Mouse (Mus musculus): Measurements from ENCODE around the gene Megf6. TPM values are rescaled to one million over a fixed set of nuclear protein-coding genes. Genes with fewer than 3 reads are reported as not detected.

The Megf6 gene
- total RNA-seq, 1 experiment = 5.6 TPM

DNA sequence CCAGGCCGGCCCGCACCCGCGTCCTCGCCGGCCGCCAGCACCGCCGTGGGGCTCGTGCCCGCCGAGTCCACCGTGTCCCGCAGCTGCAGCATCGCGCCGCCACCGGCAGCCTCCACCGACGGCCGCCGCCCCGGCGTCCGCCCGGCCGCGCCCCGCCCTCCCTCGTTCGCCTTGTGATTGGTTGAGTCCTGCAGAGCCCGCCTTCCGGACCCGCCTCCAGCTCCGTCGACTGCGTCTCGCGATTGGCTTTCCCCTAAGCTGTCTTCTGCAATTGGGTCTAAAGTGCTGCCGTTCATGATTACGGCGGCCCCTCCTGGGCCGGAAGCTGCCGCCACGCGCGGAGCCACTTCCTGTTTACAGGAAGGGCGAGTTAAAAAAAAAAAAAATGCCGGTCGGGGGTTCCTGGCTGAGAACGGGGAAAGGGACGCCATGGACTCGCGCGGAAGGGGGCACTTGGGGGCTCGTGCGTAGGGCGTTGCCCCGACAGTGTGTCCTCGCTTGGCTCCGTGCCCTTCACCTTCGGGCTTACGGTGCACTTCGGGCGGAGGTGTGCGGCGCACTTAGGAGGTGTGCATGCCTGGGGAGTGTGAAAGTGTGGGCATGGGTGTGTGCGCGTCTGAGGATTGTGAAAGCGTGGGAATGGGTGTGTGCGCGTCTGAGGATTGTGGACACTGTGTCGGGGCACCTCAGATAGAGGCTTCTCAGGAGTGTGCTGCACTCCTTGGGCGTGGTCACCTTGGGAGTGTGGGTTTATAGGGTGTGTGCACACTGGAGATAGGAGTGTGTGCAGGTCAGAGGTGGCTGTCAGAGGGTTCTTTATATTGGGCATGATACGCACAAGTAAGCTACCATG lies 9.8 kb upstream of the Megf6 start, which contains the start of gene Tprgl:
Tprgl (minus strand) TSS at position 129 of the 853 bp plus-strand sequence.
- Histone ChIP-seq H3K4me1 (ENCODE audit: control insufficient read depth in 2 of 2, insufficient read depth in 2 of 2, low read length in 2 of 2, poor library complexity in 1 of 2) (peaks cover 0 to 6% of the 10 kb centered on the region in 2 experiments; a peak in 1 of 4 replicates), H3K9me3 (ENCODE audit: control insufficient read depth, insufficient read depth, low read depth, low read length) (no peaks in the 10 kb centered on the region)
- DNase-seq (ENCODE audit: low read depth, low spot score) = peak; percentile 86

GRCm38 (mm10) chr4:154163296-154163695 lies 7.2 kb upstream of the Megf6 start:
- in situ Hi-C loops (cut with MboI; ENCODE audit: low sequenced_read_pairs in 2 of 2, unreplicated experiment in 2 of 2) = loop anchor here in 1 of 2 experiments (5.0 kb wide), 1 partner anchor 44 kb away; no protein-coding TSS in a partner anchor
- Histone ChIP-seq H3K4me3 (ENCODE audit: insufficient read depth in 1 of 2, low read depth in 1 of 2, low read length in 2 of 2, poor library complexity in 1 of 2, severe bottlenecking in 1 of 2) (no peak overlapping the region), H3K27ac (ENCODE audit: insufficient read depth, low read depth, low read length, poor library complexity, severe bottlenecking) (no peak overlapping the region)

More for the DNA sequence above, 9.8 kb upstream of the Megf6 start, which contains the start of gene Tprgl:
- TF ChIP-seq HCFC1 (IDR thresholded peaks at IDR 0.05; ENCODE audit: borderline replicate concordance, insufficient read depth, low read length) = no peak
- TF ChIP-seq CHD2 (IDR thresholded peaks at IDR 0.05; ENCODE audit: low read depth, low read length) = peak; percentile 71
- peak; percentile 98 for TF ChIP-seq ZNF384 (IDR thresholded peaks at IDR 0.05; ENCODE audit: low read depth, low read length)
- TF ChIP-seq ZC3H11A (IDR thresholded peaks at IDR 0.05; ENCODE audit: borderline replicate concordance, low read depth, low read length) = no peak
- 0 out of 2 replicates have a peak, but pooled peaks have one; percentile 19 for TF ChIP-seq MAFK (IDR thresholded peaks at IDR 0.05; ENCODE audit: insufficient read depth, low read depth, low read length)
- peak within 1 kb of the TSS; percentile 86 to 99 for H3K4me3 ChIP-seq (ENCODE audit: insufficient read depth in 1 of 2, low read depth in 1 of 2, low read length in 2 of 2, poor library complexity in 1 of 2, severe bottlenecking in 1 of 2)
- H3K27ac ChIP-seq (ENCODE audit: insufficient read depth, low read depth, low read length, poor library complexity, severe bottlenecking) = peak within 1 kb of the TSS; percentile 20; the same call in 1 of the 2 replicates
- in situ Hi-C loops (cut with MboI; ENCODE audit: low sequenced_read_pairs in 2 of 2, unreplicated experiment in 2 of 2) = loop anchor here in 1 of 2 experiments (5.0 kb wide), 1 partner anchor 47 kb away; no protein-coding TSS in a partner anchor
- H3K36me3 ChIP-seq (ENCODE audit: control insufficient read depth, insufficient read depth, low read length, poor library complexity, severe bottlenecking) = peaks cover 28% of the 10 kb centered on the region
- H3K9ac ChIP-seq (ENCODE audit: insufficient read depth, low read depth, low read length, poor library complexity, severe bottlenecking) = peak within 1 kb of the TSS; percentile 89

DNA sequence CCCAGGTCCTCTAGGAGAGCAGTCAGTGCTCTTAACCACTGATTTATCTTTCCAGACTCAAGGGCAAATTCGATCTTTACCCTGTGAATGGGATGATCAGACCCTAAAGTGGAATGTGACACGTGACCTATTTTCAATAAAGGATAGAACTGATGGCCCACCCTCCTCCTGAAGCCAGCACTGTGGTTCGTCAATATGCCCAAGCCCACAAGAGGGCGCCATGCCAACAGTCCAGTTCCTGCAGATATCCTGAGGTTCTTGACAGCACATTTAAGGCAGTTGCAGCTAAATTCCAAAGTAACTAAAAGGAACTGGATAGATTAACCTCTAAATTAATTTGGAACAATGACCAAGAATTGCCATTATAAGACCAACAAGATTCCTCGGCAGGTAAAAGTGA lies 3.5 kb upstream of the Megf6 start:
- no peaks in the 10 kb centered on the region for H3K9me3 ChIP-seq (ENCODE audit: control insufficient read depth, insufficient read depth, low read depth, low read length)
- no peak overlapping the region for H3K27ac ChIP-seq (ENCODE audit: insufficient read depth, low read depth, low read length, poor library complexity, severe bottlenecking)
- no peak for TF ChIP-seq MAFK (IDR thresholded peaks at IDR 0.05; ENCODE audit: insufficient read depth, low read depth, low read length)
- no peak for TF ChIP-seq HCFC1 (IDR thresholded peaks at IDR 0.05; ENCODE audit: borderline replicate concordance, insufficient read depth, low read length)
- no peak for TF ChIP-seq CHD2 (IDR thresholded peaks at IDR 0.05; ENCODE audit: low read depth, low read length)
- TF ChIP-seq ZNF384 (IDR thresholded peaks at IDR 0.05; ENCODE audit: low read depth, low read length) = no peak
- no peak for TF ChIP-seq ZC3H11A (IDR thresholded peaks at IDR 0.05; ENCODE audit: borderline replicate concordance, low read depth, low read length)
- H3K9ac ChIP-seq (ENCODE audit: insufficient read depth, low read depth, low read length, poor library complexity, severe bottlenecking) = no peak overlapping the region
- H3K4me1 ChIP-seq (ENCODE audit: control insufficient read depth in 2 of 2, insufficient read depth in 2 of 2, low read length in 2 of 2, poor library complexity in 1 of 2) = peaks cover 0 to 5% of the 10 kb centered on the region in 2 experiments; a peak in 1 of 4 replicates
- DNase-seq (ENCODE audit: low read depth, low spot score) = no peak
- H3K4me3 ChIP-seq (ENCODE audit: insufficient read depth in 1 of 2, low read depth in 1 of 2, low read length in 2 of 2, poor library complexity in 1 of 2, severe bottlenecking in 1 of 2) = no peak overlapping the region
- no peaks in the 10 kb centered on the region for H3K36me3 ChIP-seq (ENCODE audit: control insufficient read depth, insufficient read depth, low read length, poor library complexity, severe bottlenecking)
- in situ Hi-C loops (cut with MboI; ENCODE audit: low sequenced_read_pairs in 2 of 2, unreplicated experiment in 2 of 2) = no loop called here

More at GRCm38 (mm10) chr4:154163296-154163695, 7.2 kb upstream of the Megf6 start:
- Histone ChIP-seq H3K9ac (ENCODE audit: insufficient read depth, low read depth, low read length, poor library complexity, severe bottlenecking) (no peak overlapping the region), H3K36me3 (ENCODE audit: control insufficient read depth, insufficient read depth, low read length, poor library complexity, severe bottlenecking) (peaks cover 6% of the 10 kb centered on the region; the same call in 1 of the 2 replicates), H3K9me3 (ENCODE audit: control insufficient read depth, insufficient read depth, low read depth, low read length) (no peaks in the 10 kb centered on the region), H3K4me1 (ENCODE audit: control insufficient read depth in 2 of 2, insufficient read depth in 2 of 2, low read length in 2 of 2, poor library complexity in 1 of 2) (peaks cover 0 to 6% of the 10 kb centered on the region in 2 experiments; a peak in 1 of 4 replicates)
- no peak for DNase-seq (ENCODE audit: low read depth, low spot score)
- peak; percentile 25; the same call in 1 of the 2 replicates for TF ChIP-seq ZNF384 (IDR thresholded peaks at IDR 0.05; ENCODE audit: low read depth, low read length)
- 0 out of 2 replicates have a peak, but pooled peaks have one; percentile 29 for TF ChIP-seq ZC3H11A (IDR thresholded peaks at IDR 0.05; ENCODE audit: borderline replicate concordance, low read depth, low read length)
- TF ChIP-seq MAFK (IDR thresholded peaks at IDR 0.05; ENCODE audit: insufficient read depth, low read depth, low read length) = no peak

DNA sequence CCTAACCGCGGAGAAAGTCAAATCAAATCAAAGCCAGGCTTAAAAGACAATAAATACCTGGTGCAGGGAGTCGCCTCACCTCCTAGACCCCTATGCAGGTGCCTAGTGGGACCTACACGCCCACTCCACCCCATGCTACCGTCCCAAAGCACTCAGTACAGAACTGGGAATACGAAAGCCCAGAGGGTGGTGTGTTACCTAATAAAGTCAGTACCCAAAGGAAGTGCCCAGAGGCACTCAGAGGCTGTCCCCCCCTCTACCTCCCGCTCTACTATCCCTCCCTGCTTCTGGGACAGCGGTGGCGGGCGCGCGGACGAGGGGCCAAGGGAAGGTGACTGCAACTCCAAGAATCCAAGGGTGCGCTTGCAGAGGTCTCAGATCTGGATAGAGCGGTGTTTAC lies 509 bp upstream of the Megf6 start:
- Histone ChIP-seq H3K9ac (ENCODE audit: insufficient read depth, low read depth, low read length, poor library complexity, severe bottlenecking) (no peak overlapping the region), H3K4me3 (ENCODE audit: insufficient read depth in 1 of 2, low read depth in 1 of 2, low read length in 2 of 2, poor library complexity in 1 of 2, severe bottlenecking in 1 of 2) (peak overlapping the region; percentile 70 to 72), H3K4me1 (ENCODE audit: control insufficient read depth in 2 of 2, insufficient read depth in 2 of 2, low read length in 2 of 2, poor library complexity in 1 of 2) (peaks cover 0 to 5% of the 10 kb centered on the region in 2 experiments; a peak in 1 of 4 replicates), H3K27ac (ENCODE audit: insufficient read depth, low read depth, low read length, poor library complexity, severe bottlenecking) (no peak overlapping the region), H3K36me3 (ENCODE audit: control insufficient read depth, insufficient read depth, low read length, poor library complexity, severe bottlenecking) (no peaks in the 10 kb centered on the region), H3K9me3 (ENCODE audit: control insufficient read depth, insufficient read depth, low read depth, low read length) (no peaks in the 10 kb centered on the region)
- in situ Hi-C loops (cut with MboI; ENCODE audit: low sequenced_read_pairs in 2 of 2, unreplicated experiment in 2 of 2) = no loop called here
- TF ChIP-seq MAFK (IDR thresholded peaks at IDR 0.05; ENCODE audit: insufficient read depth, low read depth, low read length) (no peak), HCFC1 (IDR thresholded peaks at IDR 0.05; ENCODE audit: borderline replicate concordance, insufficient read depth, low read length) (no peak), ZC3H11A (IDR thresholded peaks at IDR 0.05; ENCODE audit: borderline replicate concordance, low read depth, low read length) (no peak), CHD2 (IDR thresholded peaks at IDR 0.05; ENCODE audit: low read depth, low read length) (no peak), ZNF384 (IDR thresholded peaks at IDR 0.05; ENCODE audit: low read depth, low read length) (no peak)
- DNase-seq (ENCODE audit: low read depth, low spot score) = no peak
